Mouse (Mus musculus): ENCODE measurements around the gene Zzef1.

GRCm38 (mm10) chr11:72960723-72961071, 164.7 kb downstream of the Zzef1 start:
- no peak for TF ChIP-seq POLR2A (IDR thresholded peaks at IDR 0.05; ENCODE audit: low read depth, low read length)
- no peak for TF ChIP-seq USF1 (IDR thresholded peaks at IDR 0.05; ENCODE audit: low read depth, low read length)

Data from CH12.LX (cell line).